Mouse (Mus musculus) myocyte (in vitro differentiated cells): Measurements from ENCODE around the gene Vamp8.

Experiments used
- CEBPB ChIP-seq: IDR thresholded peaks from 2 replicates; pipeline ENCODE4 v1.6.1; 2011; ENCODE audit warnings: mild to moderate bottlenecking, moderate library complexity; ENCODE audit not compliant: poor library complexity, insufficient read depth, severe bottlenecking
- E2F4 ChIP-seq: IDR thresholded peaks from one replicate; pipeline ENCODE4 v1.6.1; 2011; ENCODE audit warnings: mild to moderate bottlenecking, control low read depth, moderate library complexity; ENCODE audit not compliant: insufficient read depth
- MAX ChIP-seq: IDR thresholded peaks from one replicate; pipeline ENCODE4 v1.6.1; 2011; ENCODE audit warnings: low read depth, mild to moderate bottlenecking, control low read depth
- MYOD1 ChIP-seq, 3 experiments: IDR thresholded peaks; one replicate each; pipeline ENCODE4 v1.6.1; 2011; ENCODE audit warnings: control low read depth in 2 of 3, low read depth in 2 of 3, mild to moderate bottlenecking in 2 of 3, moderate library complexity in 1 of 3; ENCODE audit not compliant: insufficient read length in 2 of 3, control insufficient read depth in 1 of 3
- POLR2A ChIP-seq: IDR thresholded peaks from one replicate; pipeline ENCODE4 v1.6.1; 2011; ENCODE audit warnings: low read depth, mild to moderate bottlenecking, control low read depth, moderate library complexity; ENCODE audit not compliant: insufficient read length
- POLR2AphosphoS2 ChIP-seq: IDR thresholded peaks from one replicate; pipeline ENCODE4 v1.6.1; 2011; ENCODE audit warnings: low read depth, control low read depth; ENCODE audit not compliant: insufficient read length
- SRF ChIP-seq: IDR thresholded peaks from one replicate; pipeline ENCODE4 v1.6.1; 2011; ENCODE audit warnings: low read depth; ENCODE audit not compliant: control insufficient read depth, insufficient read length
- TCF12 ChIP-seq: IDR thresholded peaks from one replicate; pipeline ENCODE4 v1.6.1; 2011; ENCODE audit warnings: mild to moderate bottlenecking, control low read depth; ENCODE audit not compliant: poor library complexity, insufficient read depth, severe bottlenecking
- TCF3 ChIP-seq: IDR thresholded peaks from one replicate; pipeline ENCODE4 v1.6.1; 2011; ENCODE audit warnings: low read depth, control low read depth; ENCODE audit not compliant: insufficient read length

DNA sequence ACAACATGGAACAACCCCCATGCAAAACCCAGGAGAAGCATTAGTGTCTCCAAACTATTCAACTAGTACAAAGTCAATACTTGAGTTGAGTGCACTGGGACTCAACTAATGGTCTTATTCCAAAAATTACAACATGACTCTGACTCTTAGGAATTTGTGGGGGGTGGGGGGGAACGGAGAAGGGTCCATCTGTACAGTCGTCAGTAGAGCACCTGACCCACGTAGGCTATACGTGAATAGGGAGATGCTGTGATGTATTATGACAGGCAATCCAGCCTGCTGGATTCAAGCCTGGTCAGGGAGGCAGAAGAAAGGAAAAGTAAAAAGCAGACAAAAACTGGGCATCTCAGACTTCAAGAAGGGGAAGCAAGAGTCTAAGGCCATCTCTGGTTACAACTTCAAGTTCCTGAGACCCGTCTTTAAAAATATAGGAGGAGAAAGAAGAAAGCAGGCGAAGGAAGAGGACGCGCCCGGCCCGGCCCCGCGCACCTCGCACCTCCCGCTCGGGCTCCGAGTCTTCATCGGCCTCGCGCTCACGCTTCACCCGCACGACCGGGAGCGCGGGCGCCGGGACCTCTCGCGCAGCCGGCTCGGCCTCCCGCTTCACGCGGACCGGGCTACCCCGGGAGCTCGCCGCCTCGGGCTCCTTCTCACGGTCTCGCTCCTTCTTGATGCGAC, 46.0 kb downstream of the Vamp8 start:
- TF ChIP-seq TCF3: no peak
- TF ChIP-seq CEBPB: no peak
- TF ChIP-seq TCF12: no peak
- TF ChIP-seq POLR2A: no peak
- no peak for TF ChIP-seq POLR2AphosphoS2
- TF ChIP-seq E2F4: no peak
- no peak for TF ChIP-seq MAX
- TF ChIP-seq MYOD1 (IDR thresholded peaks at IDR 0.05; ENCODE audit: control insufficient read depth in 1 of 3, insufficient read length in 2 of 3, low read depth in 2 of 3): no peak
- TF ChIP-seq SRF: no peak
